Mouse (Mus musculus) right cerebral cortex, postnatal 25 days (tissue): ENCODE data around the gene Cabp1.
"Not testable (repeated sequence)": the region's sequence is repeated elsewhere in the genome, so short reads cannot be mapped to it uniquely, and the experiment has no call there.

Experiments used
- DNase-seq: peaks from one replicate; pipeline ENCODE4 v3.0.0; 2022

The Cabp1 gene

GRCm38 (mm10) chr5:115149675-115150459, 44.3 kb downstream of the Cabp1 start:
- DNase-seq = no peak

GRCm38 (mm10) chr5:115148872-115149271, 45.3 kb downstream of the Cabp1 start:
- DNase-seq = not testable (repeated sequence)

DNA sequence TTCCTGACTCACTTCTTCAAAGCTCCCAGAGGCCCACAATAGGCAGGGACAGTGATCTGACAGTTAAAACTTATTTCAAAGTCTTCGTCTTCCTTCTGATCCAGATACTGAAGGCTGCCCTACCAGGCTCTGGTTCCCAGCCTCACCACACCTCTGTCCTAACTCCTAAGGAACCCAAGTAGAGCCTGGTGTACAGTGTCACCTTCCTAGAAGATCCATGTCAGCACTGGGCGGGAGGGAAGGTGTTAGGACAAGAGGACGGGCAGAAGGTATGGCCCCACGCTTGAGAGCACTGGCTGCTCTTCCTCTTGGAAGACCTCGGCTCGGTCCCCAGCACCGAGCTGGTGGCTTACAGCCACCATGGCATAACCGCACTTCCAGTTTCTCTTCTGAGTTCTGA, 45.8 kb downstream of the Cabp1 start:
- no peak for DNase-seq

GRCm38 (mm10) chr5:115147388-115147787, 46.8 kb downstream of the Cabp1 start:
- no peak for DNase-seq

GRCm38 (mm10) chr5:115146747-115147130, 47.4 kb downstream of the Cabp1 start:
- no peak for DNase-seq

DNA sequence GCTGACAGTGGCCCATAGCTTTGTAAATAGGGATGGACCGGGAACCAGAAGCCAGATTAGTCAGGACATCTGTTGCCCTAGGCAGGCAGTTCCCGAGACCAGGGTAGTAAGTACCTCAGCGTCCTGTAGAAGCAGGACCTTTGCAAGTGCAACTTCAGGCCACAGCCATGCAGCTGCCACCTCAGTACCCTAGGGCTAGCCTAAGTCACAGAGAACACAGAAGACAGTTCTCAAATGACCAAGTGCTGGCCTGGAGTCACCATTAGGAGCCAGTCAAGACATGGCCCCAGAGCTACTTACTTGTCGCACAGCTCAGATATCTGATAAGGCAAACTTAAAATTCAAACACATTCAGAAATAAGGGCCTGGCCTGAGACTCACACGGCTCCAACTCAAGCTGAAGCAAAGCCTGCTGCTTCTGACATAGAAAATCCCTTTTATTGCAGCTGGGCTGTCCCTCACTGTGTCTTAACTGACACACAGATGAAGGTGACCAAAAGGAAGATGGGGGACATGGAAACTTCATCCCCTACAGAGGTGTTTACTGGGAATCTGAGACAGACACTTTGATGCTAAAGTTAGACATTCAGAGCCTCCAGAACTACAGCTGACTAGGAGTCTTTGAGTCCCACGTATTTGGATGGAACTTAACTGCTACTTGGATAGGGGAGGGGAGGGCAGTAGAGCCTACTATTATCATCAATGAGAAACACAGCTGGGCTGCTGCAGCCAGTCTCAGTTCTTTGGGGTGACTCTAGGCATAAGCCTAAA, 48.0 kb downstream of the Cabp1 start:
- DNase-seq = no peak

DNA sequence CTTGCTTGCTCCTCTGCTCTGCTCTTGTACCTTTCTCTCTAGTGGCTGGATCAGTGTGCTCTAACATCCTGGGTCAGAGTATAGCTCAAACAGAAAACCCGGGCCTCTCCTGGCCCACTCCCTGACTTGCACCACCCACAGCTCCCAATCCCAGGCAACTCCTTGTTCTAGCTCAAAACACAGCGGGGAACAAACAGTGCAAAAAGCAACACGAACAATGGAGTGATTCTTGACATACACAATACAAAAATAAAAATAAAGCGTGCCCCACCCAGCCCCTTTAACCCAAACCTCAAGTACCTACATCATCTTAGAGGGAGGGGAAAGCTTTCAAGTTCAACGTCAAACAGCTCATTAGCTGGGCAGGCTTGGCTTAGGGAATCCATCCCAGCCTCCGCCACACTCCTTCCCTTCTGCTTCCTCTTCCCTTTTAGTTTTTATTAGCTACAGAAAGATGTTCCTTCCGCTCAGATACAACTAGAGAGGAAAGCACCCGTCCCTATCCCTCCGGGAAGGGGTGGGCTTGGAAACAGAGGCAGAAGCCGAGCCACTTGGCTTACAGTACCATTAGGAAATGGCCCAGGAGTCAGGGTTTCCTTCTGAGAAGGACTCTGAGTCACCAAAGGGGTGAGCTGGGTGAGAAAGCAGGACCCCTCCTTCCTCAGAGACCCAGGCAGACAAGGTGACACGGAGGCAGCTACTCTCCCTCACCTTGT, 48.8 kb downstream of the Cabp1 start:
- DNase-seq = no peak

DNA sequence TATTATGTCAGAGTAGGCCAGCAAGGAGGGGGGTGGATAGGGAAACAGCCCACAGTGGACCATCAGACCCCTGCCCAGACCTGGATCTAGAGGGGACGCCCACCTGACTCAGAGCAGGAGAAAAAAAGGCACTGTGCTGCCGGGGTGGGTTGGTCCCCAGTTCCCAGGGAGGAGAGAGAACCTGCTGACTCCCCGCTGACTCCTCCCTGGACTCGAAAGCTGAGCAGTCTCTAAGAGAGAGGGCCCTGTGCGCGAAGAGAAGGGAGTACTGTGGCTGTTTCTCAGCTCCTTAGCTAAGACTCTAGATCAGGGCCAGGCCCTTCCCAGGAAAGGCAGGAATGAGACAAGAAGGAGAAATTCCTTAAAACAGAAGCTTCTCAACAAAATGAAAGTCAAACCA, 49.7 kb downstream of the Cabp1 start:
- DNase-seq = no peak

- no peak for DNase-seq
Observed at GRCm38 (mm10) chr5:115143552-115143951, 50.6 kb downstream of the Cabp1 start.

- no peak for DNase-seq
Observed at GRCm38 (mm10) chr5:115142166-115142697, 51.9 kb downstream of the Cabp1 start.

- no peak for DNase-seq
Observed at GRCm38 (mm10) chr5:115140726-115141125, 53.5 kb downstream of the Cabp1 start.

DNA sequence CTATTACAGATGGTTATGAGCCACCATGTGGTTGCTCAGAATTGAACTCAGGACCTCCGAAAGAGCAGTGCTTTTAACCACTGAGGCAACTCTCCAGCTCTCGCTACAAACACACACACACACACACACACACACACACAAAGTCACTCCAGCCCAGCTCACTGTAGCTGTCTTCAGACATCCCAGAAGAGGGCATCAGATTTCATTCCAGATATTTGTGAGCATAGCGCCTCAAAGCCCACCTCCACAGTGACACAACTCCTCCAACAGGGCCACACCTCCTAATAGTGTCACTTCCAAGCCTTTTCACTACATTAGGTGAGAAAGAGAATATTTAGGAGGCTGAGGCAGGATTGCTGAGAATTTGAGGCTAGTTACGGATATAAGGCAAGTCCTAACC, 55.1 kb downstream of the Cabp1 start:
- DNase-seq = no peak

DNA sequence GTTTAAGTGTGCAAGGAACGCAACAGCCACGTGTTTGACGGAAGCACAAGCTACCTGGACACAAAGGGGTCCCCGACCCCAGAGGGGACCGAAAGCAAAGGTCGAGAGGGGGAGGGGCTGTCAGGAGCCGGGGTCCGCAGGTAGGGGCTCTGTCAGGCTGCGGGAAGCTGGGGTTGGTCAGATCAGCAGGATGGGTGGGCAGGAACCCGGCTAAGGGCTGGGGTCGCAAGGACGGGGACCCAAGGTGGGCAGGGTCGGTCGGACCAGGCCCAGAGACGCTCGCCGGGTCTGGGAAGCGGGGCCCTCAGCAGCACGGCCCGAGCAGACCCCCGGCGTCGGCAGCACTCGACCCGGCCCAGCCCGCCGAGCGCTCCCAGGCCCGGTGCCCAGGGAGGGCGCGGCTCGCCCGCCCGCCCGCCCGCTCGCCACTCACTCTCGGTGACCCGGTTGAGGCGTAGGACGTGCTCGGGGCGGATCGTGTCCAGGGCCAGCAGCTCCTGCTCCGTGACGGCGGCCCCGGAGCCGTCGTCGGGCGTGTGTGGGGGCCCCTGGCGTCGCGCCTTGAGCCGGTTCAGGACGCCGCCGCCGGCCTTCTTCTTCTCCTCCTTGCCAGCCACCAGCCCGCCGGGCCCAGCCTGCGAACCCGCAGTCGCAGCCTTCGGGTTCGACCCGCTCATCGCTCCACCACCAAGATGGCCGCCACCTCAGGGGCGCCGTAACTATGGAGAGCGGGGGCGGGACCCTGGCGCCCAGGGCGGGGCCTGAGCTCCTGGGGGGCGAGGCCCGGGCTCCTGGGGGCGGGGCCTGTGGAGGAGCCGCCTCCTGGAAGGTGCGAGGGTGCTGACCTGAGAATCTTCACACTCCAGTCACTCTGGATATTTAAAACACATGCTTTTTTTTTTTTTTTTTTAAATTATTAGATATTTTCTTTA, 59.7 kb downstream of the Cabp1 start, which contains the start of gene Unc119b:
Gene Unc119b (minus strand): TSS at position 742 of the 932 bp plus-strand sequence.
- peak; percentile 89 for DNase-seq

DNA sequence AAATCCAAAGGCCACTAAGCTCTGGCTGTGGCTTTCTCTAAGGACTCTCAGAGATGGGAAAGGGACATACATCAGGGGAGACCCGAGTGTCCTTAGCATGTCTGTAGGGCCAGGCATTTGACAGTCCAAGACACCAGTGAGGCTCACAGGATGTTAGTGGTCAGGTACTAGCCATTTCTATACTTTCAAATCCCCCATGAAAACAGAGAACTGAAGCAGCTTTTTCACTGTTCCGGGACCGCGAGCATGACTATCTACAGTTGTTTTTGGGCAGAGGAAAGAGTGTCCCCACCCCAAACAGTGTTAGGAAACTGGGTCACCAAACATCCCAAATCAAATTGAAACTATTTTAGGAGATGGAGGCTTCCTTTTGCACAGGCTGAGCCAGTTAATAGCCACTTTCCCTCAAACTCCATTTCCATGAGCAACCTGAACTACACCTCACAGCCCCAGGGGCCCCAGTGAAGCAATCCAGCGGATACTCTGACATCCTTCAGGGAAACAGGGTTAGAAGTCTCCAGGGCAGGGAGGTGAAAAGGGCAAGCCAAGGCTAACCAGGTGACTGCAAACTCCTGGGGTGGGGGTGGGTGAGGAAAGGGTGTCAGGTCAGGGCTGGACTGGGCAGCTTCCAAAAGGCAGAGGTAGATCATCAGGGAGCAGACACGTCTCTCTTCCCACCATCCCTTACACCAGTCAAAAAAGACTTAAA, 60.7 kb downstream of the Cabp1 start:
- DNase-seq = no peak

- DNase-seq = no peak
Observed at GRCm38 (mm10) chr5:115132465-115132864, 61.7 kb downstream of the Cabp1 start.

DNA sequence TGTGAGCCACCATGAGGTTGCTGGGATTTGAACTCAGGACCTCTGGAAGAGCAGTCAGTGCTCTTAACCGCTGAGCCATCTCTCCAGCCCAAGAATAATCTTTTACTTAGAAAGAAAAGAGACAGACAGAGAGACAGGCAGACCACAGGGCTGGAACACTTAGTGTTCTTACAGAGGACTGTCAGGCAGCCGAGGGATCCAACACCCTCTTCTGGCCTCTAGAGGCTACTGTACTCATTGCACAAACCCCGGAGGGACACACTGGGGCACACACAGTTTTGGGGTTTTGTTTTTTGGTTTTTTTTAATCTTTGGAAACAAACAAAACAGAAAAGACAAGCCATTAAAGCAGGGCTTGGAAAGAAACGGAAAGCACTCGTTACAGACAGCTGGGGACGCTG, 64.9 kb downstream of the Cabp1 start:
- no peak for DNase-seq

- DNase-seq = no peak
Observed at GRCm38 (mm10) chr5:115127421-115128179, 66.6 kb downstream of the Cabp1 start.

DNA sequence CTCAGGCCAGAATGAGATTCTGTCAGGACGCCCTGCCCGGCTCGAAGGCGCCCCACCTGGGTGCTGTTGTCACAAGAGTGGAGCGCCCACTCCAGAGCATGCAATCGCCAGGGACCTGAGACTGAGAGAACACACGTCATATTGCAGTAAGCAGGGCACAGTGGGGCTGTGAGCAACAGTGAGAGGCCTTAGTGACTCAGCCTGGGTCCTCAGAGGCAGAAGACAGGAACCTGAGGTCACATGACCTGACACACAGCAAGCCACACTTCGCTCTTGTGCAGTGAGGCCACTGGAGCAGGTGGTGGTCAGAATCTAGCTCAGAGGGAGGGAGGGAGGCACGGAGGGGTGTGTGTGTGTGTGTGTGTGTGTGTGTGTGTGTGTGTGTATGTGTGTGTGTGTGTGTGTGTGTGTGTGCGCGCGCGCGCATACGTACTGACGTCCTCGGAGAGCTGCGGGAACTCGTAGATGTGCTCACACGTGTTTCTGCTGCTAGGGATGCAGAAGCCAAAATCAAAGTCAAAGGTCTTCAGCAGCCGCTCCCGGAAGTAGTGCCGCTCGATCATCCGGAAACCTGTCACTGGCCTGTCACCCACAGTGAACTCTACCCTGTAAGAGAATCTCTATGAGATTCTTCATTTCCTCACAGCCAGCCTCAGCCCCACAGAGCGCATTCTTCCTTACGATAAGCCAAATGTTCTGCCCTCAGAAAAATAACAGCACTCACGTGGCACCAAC, 67.4 kb downstream of the Cabp1 start:
- DNase-seq = no peak

GRCm38 (mm10) chr5:115125211-115125871, 68.8 kb downstream of the Cabp1 start:
- peak; percentile 88 for DNase-seq
